Mouse (Mus musculus) heart, adult 2 months (tissue): ENCODE results near the gene M6pr. TPM values are rescaled to one million over a fixed set of nuclear protein-coding genes. Genes with fewer than 3 reads are reported as not detected.
"Not testable (repeated sequence)": the region's sequence is repeated elsewhere in the genome, so short reads cannot be mapped to it uniquely, and the experiment has no call there.

Experiments
- DNase-seq, 2 experiments: peaks; one replicate each; pipeline ENCODE4 v3.0.0; 2021
- H3K27ac ChIP-seq: fragments of 200-600 bp; 2 replicates; pipeline ENCODE4 v1.8.1; 2022
- H3K27me3 ChIP-seq: fragments of 200-500 bp; 2 replicates; pipeline ENCODE4 v1.6.1; 2012; ENCODE audit warnings: mild to moderate bottlenecking, low read length, inconsistent platforms, mixed read lengths; ENCODE audit not compliant: control insufficient read depth, insufficient read depth
- H3K36me3 ChIP-seq: fragments of 200-500 bp; 2 replicates; pipeline ENCODE4 v1.6.1; 2012; ENCODE audit warnings: low read length, inconsistent platforms; ENCODE audit not compliant: control insufficient read depth, insufficient read depth
- H3K4me1 ChIP-seq: fragments of 200-500 bp; 2 replicates; pipeline ENCODE4 v1.6.1; 2011; ENCODE audit warnings: low read length; ENCODE audit not compliant: control insufficient read depth, insufficient read depth
- H3K4me3 ChIP-seq: fragments of 200-600 bp; 2 replicates; pipeline ENCODE4 v1.8.1; 2022
- H3K79me2 ChIP-seq: fragments of 200-500 bp; replicated peaks from 2 replicates; pipeline ENCODE4 v1.6.1; 2012; ENCODE audit warnings: mild to moderate bottlenecking, inconsistent platforms, low read length, moderate library complexity, mixed read lengths; ENCODE audit not compliant: control insufficient read depth, insufficient read depth
- H3K9ac ChIP-seq: fragments of 200-500 bp; 2 replicates; pipeline ENCODE4 v1.6.1; 2012; ENCODE audit warnings: low read depth, mild to moderate bottlenecking, control low read depth, inconsistent platforms, low read length, mixed read lengths
- CTCF ChIP-seq: fragments of 200-600 bp; IDR thresholded peaks from 2 replicates; pipeline ENCODE4 v1.8.1; 2022; ENCODE audit warnings: antibody characterized with exemption, mild to moderate bottlenecking, moderate library complexity
- EP300 ChIP-seq: fragments of 200-500 bp; IDR thresholded peaks from 2 replicates; pipeline ENCODE4 v1.6.1; 2011; ENCODE audit warnings: low read depth, low read length, control low read depth; ENCODE audit not compliant: insufficient read depth
- POLR2A ChIP-seq: fragments of 200-500 bp; IDR thresholded peaks from 2 replicates; pipeline ENCODE4 v1.6.1; 2011; ENCODE audit warnings: mild to moderate bottlenecking, low read depth, low read length, control low read depth; ENCODE audit not compliant: insufficient read depth
- WGBS: fragments of 180-500 bp; shearing (Covaris S2); methylation state at CpG from one replicate; pipeline ENCODE4 v1.1.7; 2018; 5-methylcytosine and 5-hydroxymethylcytosine counted together
- intact Hi-C: fragments of 180-260 bp; cut with DNase I; formaldehyde crosslinking; loops from one replicate; pipeline ENCODE4 v1.15.1; 2025
- polyA plus RNA-seq: library from polyadenylated mRNA; depleted of rRNA; stranded (reverse); fragments of >200 nt; gene quantifications from 2 replicates; pipeline ENCODE4 v1.2.3, GENCODE M21; 2012
- total RNA-seq, 2 experiments: library from RNA; stranded (reverse); gene quantifications; 2 replicates each; pipeline ENCODE4 v1.2.3; 2021

M6pr gene
- total and polyA plus RNA-seq, 3 experiments: 27.6 to 43.2 (median 39.8) TPM

DNA sequence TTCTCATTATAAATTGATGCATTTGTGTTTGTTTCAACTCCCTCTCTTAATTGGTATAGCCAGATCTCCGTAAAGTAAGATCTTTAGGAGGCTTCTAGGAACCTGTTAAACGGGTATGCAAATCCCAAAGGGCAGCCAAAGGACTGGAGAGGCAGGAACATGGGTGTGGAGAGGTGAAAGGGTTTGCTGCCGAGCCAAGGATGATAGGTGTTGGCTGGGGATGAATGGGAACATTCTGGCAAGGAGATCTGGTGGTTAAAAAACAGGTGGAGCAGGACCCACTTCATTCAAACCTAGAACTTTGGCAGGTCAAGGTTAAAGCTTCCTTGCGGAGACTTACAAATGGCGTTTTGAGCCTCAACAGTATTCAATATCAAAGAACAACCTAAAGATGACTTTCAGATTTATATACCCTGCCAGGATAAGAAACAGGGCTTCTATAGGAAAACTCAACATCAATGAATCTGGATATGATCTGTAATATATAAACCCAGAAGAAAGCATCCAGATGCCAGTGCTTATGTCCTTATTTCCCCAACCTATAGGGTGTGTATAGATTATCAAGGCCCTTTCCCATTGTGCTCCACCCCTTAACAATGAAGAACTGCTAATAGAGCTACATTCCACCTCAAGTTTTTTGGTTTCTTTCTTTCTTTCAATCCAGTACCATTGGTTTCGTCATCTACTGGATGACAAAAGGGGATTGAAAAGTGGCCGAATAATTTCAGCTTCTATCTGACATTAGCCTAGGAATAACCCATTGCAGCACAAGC, 32.7 kb downstream of the M6pr start:
- DNase-seq: no peak
- Histone ChIP-seq H3K9ac (no peak overlapping the region), H3K27me3 (no peaks in the 10 kb centered on the region), H3K36me3 (no peaks in the 10 kb centered on the region), H3K79me2 (no peaks in the 10 kb centered on the region), H3K27ac (no peak overlapping the region), H3K4me3 (no peak overlapping the region), H3K4me1 (peaks cover 2% of the 10 kb centered on the region; the same call in 1 of the 2 replicates)
- intact Hi-C loops: no loop called here
- TF ChIP-seq CTCF: no peak
- no peak for TF ChIP-seq EP300
- TF ChIP-seq POLR2A: no peak
- 64% methylated on average over 7 of the region's 7 CpGs for WGBS

DNA sequence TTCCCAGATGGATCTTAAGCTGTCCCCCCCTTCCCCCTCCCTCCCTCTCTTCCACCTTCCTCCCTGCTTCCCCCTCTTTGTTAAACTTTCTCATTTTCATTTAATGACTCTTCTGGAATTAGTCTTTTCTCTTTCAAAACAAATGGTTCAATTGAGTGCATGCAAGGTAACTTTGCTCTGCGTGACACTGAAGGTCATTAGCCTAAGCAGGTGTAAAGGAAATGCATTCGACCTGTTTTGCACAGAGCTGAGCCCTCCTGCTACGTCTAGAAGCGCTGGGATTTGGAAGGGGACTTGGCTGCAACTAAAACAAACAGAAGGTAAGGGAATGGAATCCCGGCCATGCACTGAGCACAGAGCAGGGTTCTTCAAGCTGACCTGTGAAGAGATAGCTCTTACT, 33.6 kb downstream of the M6pr start:
- H3K27ac ChIP-seq: no peak overlapping the region
- no peak overlapping the region for H3K9ac ChIP-seq
- DNase-seq: no peak
- intact Hi-C loops: no loop called here
- H3K4me3 ChIP-seq: no peak overlapping the region
- no peaks in the 10 kb centered on the region for H3K36me3 ChIP-seq
- no peaks in the 10 kb centered on the region for H3K79me2 ChIP-seq
- no peak for TF ChIP-seq CTCF
- no peak for TF ChIP-seq EP300
- no peak for TF ChIP-seq POLR2A
- H3K4me1 ChIP-seq: peaks cover 2% of the 10 kb centered on the region; the same call in 1 of the 2 replicates
- no peaks in the 10 kb centered on the region for H3K27me3 ChIP-seq
- WGBS: 61% methylated on average over 5 of the region's 5 CpGs

DNA sequence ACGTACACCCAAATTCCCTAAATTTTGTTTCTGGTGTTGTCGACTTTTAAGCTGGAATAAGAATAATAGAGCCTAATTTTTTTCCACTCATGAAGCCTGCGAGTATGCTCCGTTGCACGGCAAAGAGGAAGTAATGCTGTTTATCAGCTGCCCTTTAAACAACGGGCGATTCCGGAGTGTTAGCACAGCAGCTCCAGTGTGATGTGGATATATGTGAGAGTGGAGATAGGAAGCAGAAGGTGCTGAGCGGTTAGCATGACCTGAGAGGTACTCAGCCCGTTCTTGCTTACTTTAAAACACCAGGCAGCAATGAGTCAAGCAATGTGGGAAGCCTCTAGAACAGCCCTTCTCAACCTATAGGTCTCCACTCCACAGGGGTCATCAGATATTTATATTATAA, 35.2 kb downstream of the M6pr start:
- no peaks in the 10 kb centered on the region for H3K36me3 ChIP-seq
- TF ChIP-seq CTCF (no peak), EP300 (no peak), POLR2A (no peak)
- H3K27me3 ChIP-seq: no peaks in the 10 kb centered on the region
- intact Hi-C loops: no loop called here
- H3K79me2 ChIP-seq: no peaks in the 10 kb centered on the region
- WGBS: 19% methylated on average over 10 of the region's 10 CpGs
- no peak overlapping the region for H3K4me3 ChIP-seq
- H3K4me1 ChIP-seq: peaks cover 2% of the 10 kb centered on the region; the same call in 1 of the 2 replicates
- no peak overlapping the region for H3K9ac ChIP-seq
- H3K27ac ChIP-seq: no peak overlapping the region
- DNase-seq: no peak

DNA sequence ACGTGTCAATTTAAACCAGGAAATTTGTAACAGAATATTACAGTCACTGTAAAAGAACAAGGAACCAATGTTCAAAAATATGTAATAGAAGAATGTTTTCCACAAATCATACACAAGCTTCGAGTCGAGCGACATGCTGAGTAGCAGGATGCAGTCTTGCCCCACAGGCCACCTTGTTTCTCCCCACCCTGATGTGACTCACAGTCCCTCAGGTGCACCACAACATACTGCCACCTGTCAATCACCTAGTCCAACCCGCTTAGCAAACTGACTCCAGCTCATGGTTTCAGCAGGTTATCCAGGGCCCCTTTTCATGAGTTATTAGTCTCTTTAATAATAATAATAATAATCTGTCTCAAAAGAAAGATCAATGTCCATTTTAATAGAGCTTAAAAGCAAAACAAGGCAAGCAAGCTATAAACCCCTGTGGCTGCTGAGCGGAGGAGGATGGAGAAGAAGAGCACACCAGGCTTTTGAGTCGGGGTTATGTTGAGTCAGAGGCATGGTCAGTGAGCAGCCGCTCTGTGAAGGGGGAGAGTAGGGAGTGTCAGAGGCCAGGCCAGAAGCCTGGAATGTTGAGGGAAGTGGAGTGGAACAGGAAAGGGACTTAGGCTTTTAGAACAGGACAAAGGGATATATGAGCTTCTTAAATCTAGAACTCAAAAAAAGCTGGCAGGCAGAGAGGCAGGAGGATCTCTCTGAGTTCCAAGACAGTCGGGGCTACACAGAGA, 36.0 kb downstream of the M6pr start:
- no peaks in the 10 kb centered on the region for H3K36me3 ChIP-seq
- H3K79me2 ChIP-seq: no peaks in the 10 kb centered on the region
- no peak overlapping the region for H3K27ac ChIP-seq
- TF ChIP-seq POLR2A (no peak), CTCF (no peak), EP300 (no peak)
- H3K27me3 ChIP-seq: no peaks in the 10 kb centered on the region
- no peak overlapping the region for H3K4me3 ChIP-seq
- WGBS: 58% methylated on average over 9 of the region's 9 CpGs
- intact Hi-C loops: no loop called here
- H3K4me1 ChIP-seq: peaks cover 2% of the 10 kb centered on the region; the same call in 1 of the 2 replicates
- H3K9ac ChIP-seq: no peak overlapping the region
- DNase-seq: no peak

DNA sequence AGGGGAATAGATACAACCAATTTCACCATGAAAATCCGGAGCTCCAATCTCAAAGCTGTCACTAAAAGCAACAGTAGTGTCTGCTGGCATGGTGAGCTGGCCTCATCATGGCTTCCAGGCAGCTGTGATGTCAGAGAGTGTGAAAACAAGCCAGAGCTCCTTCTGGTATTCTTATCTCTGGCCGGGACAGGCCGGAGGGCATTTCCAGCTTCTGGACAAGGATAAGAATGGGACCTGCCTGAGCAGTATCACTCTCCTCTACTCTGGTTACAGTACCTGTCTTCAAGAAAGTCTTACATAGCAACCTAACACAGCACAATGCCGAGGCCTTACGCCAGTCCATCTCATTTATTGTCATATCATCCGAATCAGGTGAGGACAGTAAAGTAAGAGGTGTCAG, 37.2 kb downstream of the M6pr start:
- Histone ChIP-seq H3K27me3 (no peaks in the 10 kb centered on the region), H3K4me3 (no peak overlapping the region), H3K4me1 (no peaks in the 10 kb centered on the region), H3K36me3 (no peaks in the 10 kb centered on the region), H3K9ac (no peak overlapping the region), H3K27ac (no peak overlapping the region), H3K79me2 (no peaks in the 10 kb centered on the region)
- no peak for TF ChIP-seq POLR2A
- no peak for TF ChIP-seq EP300
- TF ChIP-seq CTCF: no peak
- no peak for DNase-seq
- WGBS: 33% methylated on average over 6 of the region's 6 CpGs
- intact Hi-C loops: no loop called here

DNA sequence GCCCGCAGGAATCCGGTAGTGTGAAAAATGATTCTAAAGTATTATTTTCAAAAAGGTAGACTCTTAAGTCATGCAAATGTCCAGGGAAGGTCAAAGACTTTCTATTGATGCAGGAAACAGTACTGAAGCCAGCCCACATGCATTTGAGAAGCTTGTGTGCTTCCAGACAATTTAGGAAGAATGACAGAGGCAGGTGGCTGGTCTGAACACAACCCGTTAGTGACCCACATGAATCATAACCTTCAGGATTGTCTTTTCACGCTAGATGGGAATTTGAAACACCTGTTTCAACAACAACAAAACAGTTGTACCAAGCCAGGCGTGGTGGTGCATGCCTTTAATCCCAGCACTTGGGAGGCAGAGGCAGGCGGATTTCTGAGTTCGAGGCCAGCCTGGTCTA, 37.9 kb downstream of the M6pr start:
- Histone ChIP-seq H3K36me3 (no peaks in the 10 kb centered on the region), H3K9ac (no peak overlapping the region), H3K79me2 (no peaks in the 10 kb centered on the region), H3K27ac (no peak overlapping the region), H3K27me3 (no peaks in the 10 kb centered on the region), H3K4me1 (no peaks in the 10 kb centered on the region), H3K4me3 (no peak overlapping the region)
- no peak for DNase-seq
- 90% methylated on average over 7 of the region's 7 CpGs for WGBS
- intact Hi-C loops: no loop called here
- TF ChIP-seq POLR2A (no peak), EP300 (no peak), CTCF (no peak)

DNA sequence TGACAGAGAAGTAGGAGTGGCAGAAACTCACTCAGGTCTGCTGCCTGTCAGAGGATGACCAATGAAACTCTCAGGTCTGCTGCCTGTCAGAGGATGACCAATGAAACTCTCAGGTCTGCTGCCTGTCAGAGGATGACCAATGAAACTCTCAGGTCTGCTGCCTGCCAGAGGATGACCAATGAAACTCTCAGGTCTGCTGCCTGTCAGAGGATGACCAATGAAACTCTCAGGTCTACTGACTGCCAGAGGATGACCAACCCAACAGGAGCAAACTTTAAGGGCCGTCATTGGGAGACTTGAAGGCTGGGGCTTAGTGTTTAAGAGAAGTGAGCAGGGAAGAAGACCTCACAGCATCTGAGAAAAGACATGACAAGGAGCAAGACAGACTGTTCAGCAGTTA, 38.8 kb downstream of the M6pr start:
- WGBS: 80% methylated on average over 1 of the region's 1 CpGs
- H3K27ac ChIP-seq, H3K9ac ChIP-seq, H3K36me3 ChIP-seq, H3K27me3 ChIP-seq, H3K4me1 ChIP-seq, H3K4me3 ChIP-seq, H3K79me2 ChIP-seq, intact Hi-C loops, DNase-seq: not testable (repeated sequence)
